Mouse (Mus musculus): ENCODE measurements around the gene B3galt6. TPM values are rescaled to one million over a fixed set of nuclear protein-coding genes. Genes with fewer than 3 reads are reported as not detected.

Gene B3galt6
- 1 to 10 TPM; 7.4 to 9.5 TPM for polyA plus RNA-seq (2017; shearing (Covaris generic))

GRCm38 (mm10) chr4:155992241-155992905, at the start of gene B3galt6, which contains the start of gene Sdf4:
Gene B3galt6, minus strand, starts transcription at chr4:155992649.
Gene Sdf4, plus strand, starts transcription at chr4:155992872.

GRCm38 (mm10) chr4:156026013-156026412, 33.6 kb upstream of the B3galt6 start, which contains the start of gene Tnfrsf18:
Gene Tnfrsf18, plus strand, starts transcription at chr4:156026164.

DNA sequence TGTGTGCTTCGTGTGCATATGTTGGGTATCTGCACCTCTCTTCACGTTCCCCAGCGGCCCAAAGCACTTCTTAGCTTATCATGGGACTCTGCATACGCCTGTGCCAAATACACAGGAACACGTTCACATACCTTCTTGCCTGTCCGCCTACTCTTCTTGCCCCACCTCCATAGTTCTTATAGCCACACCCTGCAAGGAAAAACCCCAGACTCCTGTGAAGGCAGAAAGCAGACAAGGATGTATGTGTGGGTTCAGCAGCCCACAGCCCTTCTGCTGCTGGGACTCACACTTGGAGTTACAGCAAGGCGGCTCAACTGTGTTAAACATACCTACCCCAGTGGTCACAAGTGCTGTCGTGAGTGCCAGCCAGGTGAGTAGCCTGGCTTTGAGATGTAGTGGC, 21.2 kb upstream of the B3galt6 start, which contains the start of gene Tnfrsf4:
Gene Tnfrsf4 (plus strand): TSS at position 207 of the 400 bp plus-strand sequence.

DNA sequence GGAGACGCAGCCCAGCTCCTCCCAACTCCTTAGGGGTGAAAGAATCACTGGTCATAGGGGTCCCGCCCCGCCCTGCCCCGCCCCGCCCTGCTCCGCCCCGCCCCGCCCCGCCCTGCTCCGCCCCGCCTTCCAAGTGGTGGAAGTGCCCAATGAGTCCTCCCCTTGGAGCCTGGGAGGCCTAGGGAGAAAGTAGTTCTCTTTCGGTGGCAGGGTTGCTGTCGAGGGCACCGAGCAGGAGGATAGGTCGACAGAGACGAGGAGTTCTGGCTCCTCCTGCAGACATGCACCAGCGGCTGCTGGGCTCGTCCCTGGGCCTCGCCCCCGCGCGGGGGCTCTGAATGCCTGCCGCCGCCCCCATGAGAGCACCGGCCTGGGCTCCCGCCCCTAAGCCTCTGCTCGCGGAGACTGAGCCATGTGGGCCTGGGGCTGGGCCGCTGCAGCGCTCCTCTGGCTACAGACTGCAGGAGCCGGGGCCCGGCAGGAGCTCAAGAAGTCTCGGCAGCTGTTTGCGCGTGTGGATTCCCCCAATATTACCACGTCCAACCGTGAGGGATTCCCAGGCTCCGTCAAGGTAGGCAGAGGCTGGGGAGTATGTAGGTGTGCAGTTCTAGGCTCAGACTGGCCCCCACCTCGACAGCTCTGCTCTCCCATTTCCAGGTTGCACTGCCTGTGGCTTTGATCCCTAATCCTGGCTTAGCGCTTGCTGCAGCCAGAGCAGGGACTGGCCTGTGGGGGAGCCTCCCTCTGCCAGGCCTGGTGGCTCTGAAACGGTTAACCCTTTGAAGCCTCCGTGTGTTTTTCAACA, 30.1 kb downstream of the B3galt6 start, which contains the start of gene C1qtnf12:
Gene C1qtnf12 (plus strand): TSS at position 152 of the 805 bp plus-strand sequence.

GRCm38 (mm10) chr4:155943534-155944249, 48.8 kb downstream of the B3galt6 start, which contains the start of gene Ube2j2:
Gene Ube2j2, plus strand, starts transcription at chr4:155943831.

Other genes starting within 250 kb of the B3galt6 start
- gene Atad3a, start 231.6 kb downstream of the B3galt6 start, polyA plus RNA-seq (2017; shearing (Covaris generic)), result 10 to 100 TPM; 45.1 to 52.5 TPM
- under 1 TPM in 1 of 2 experiments, not detected in 1; 0.25 TPM for gene Vwa1, start 218.0 kb downstream of the B3galt6 start, polyA plus RNA-seq (2017; shearing (Covaris generic))
- gene Tmem88b, start 206.8 kb downstream of the B3galt6 start, polyA plus RNA-seq (2017; shearing (Covaris generic)), result under 1 TPM in 1 of 2 experiments, not detected in 1; 0.05 TPM
- gene Ankrd65, start 202.2 kb downstream of the B3galt6 start, polyA plus RNA-seq (2017; shearing (Covaris generic)), result under 1 TPM in 1 of 2 experiments, not detected in 1; 0.66 TPM
- 100 to 1,000 TPM; 139 to 192 TPM for gene Mrpl20, start 189.8 kb downstream of the B3galt6 start, polyA plus RNA-seq (2017; shearing (Covaris generic))
- 100 to 1,000 TPM; 248 to 258 TPM for gene Ccnl2, start 180.2 kb downstream of the B3galt6 start, polyA plus RNA-seq (2017; shearing (Covaris generic))
- 100 to 1,000 TPM; 185 to 200 TPM for gene Aurkaip1, start 161.4 kb downstream of the B3galt6 start, polyA plus RNA-seq (2017; shearing (Covaris generic))
- gene Mxra8, start 153.0 kb downstream of the B3galt6 start, polyA plus RNA-seq (2017; shearing (Covaris generic)), result 1 to 10 TPM; 1.3 to 2.7 TPM
- 10 to 100 TPM; 38.5 to 41.0 TPM for gene Dvl1, start 145.2 kb downstream of the B3galt6 start, polyA plus RNA-seq (2017; shearing (Covaris generic))
- gene Tas1r3, start 129.3 kb downstream of the B3galt6 start, polyA plus RNA-seq (2017; shearing (Covaris generic)), result under 1 TPM; 0.37 to 0.61 TPM
- 10 to 100 TPM; 13.6 to 15.3 TPM for gene Cptp, start 123.2 kb downstream of the B3galt6 start, polyA plus RNA-seq (2017; shearing (Covaris generic))
- gene Ints11, start 123.1 kb downstream of the B3galt6 start, polyA plus RNA-seq (2017; shearing (Covaris generic)), result 100 to 1,000 TPM in 1 of 2 experiments, 10 to 100 TPM in 1; 98.2 to 112 TPM
- 10 to 100 TPM; 22.5 to 39.9 TPM for gene Pusl1, start 100.9 kb downstream of the B3galt6 start, polyA plus RNA-seq (2017; shearing (Covaris generic))
- 10 to 100 TPM; 16.0 to 29.5 TPM for gene Acap3, start 100.8 kb downstream of the B3galt6 start, polyA plus RNA-seq (2017; shearing (Covaris generic))
- gene Ube2j2, start 48.8 kb downstream of the B3galt6 start, polyA plus RNA-seq (2017; shearing (Covaris generic)), result 100 to 1,000 TPM; 140 to 160 TPM
- gene C1qtnf12, start 30.3 kb downstream of the B3galt6 start, polyA plus RNA-seq (2017; shearing (Covaris generic)), result 10 to 100 TPM; 15.8 to 29.0 TPM
- gene Sdf4, start 223 bp upstream of the B3galt6 start, polyA plus RNA-seq (2017; shearing (Covaris generic)), result 100 to 1,000 TPM; 563 to 617 TPM
- gene Tnfrsf4, start 21.2 kb upstream of the B3galt6 start, polyA plus RNA-seq (2017; shearing (Covaris generic)), result 1,000 to 10,000 TPM in 1 of 2 experiments, 100 to 1,000 TPM in 1; 923 to 1,159 TPM
- 1,000 to 10,000 TPM in 1 of 2 experiments, 100 to 1,000 TPM in 1; 560 to 1,034 TPM for gene Tnfrsf18, start 33.5 kb upstream of the B3galt6 start, polyA plus RNA-seq (2017; shearing (Covaris generic))
- under 1 TPM; 0.22 to 0.50 TPM for gene Ttll10, start 66.8 kb upstream of the B3galt6 start, polyA plus RNA-seq (2017; shearing (Covaris generic))
- gene 9430015G10Rik, start 117.3 kb upstream of the B3galt6 start, polyA plus RNA-seq (2017; shearing (Covaris generic)), result 10 to 100 TPM; 13.2 to 14.3 TPM
- under 1 TPM in 1 of 2 experiments, not detected in 1; 0.07 TPM for gene Rnf223, start 137.9 kb upstream of the B3galt6 start, polyA plus RNA-seq (2017; shearing (Covaris generic))
- gene Agrn, start 204.8 kb upstream of the B3galt6 start, polyA plus RNA-seq (2017; shearing (Covaris generic)), result 1 to 10 TPM; 3.9 to 6.5 TPM
- gene Isg15, start 208.2 kb upstream of the B3galt6 start, polyA plus RNA-seq (2017; shearing (Covaris generic)), result 10 to 100 TPM; 71.8 to 72.7 TPM
- gene AW011738, start 210.7 kb upstream of the B3galt6 start, polyA plus RNA-seq (2017; shearing (Covaris generic)), result 10 to 100 TPM; 18.1 to 19.0 TPM
- gene Perm1, start 223.2 kb upstream of the B3galt6 start, polyA plus RNA-seq (2017; shearing (Covaris generic)), result 1 to 10 TPM; 1.4 to 2.0 TPM
- gene Plekhn1, start 242.2 kb upstream of the B3galt6 start, polyA plus RNA-seq (2017; shearing (Covaris generic)), result 10 to 100 TPM; 19.0 to 19.5 TPM
- gene Noc2l, start 243.4 kb upstream of the B3galt6 start, polyA plus RNA-seq (2017; shearing (Covaris generic)), result 100 to 1,000 TPM; 107 to 135 TPM